Mouse (Mus musculus): Measurements from ENCODE around the gene Lhfp. TPM values are rescaled to one million over a fixed set of nuclear protein-coding genes. Genes with fewer than 3 reads are reported as not detected.

Gene Lhfp
- total and polyA plus RNA-seq, 2 experiments from 2014 or later = 49.3 to 59.7 TPM

- Histone ChIP-seq H3K27ac (ENCODE audit: low read depth, low read length) (no peak overlapping the region), H3K9me3 (ENCODE audit: low read length) (no peaks in the 10 kb centered on the region), H3K27me3 (ENCODE audit: insufficient read depth, low read length) (no peaks in the 10 kb centered on the region), H3K4me1 (ENCODE audit: insufficient read depth, low read length) (no peaks in the 10 kb centered on the region; the same call in 1 of the 2 replicates), H3K4me2 (ENCODE audit: low read depth, low read length, poor library complexity, severe bottlenecking) (no peak overlapping the region), H3K4me3 (ENCODE audit: low read depth, low read length) (no peak overlapping the region), H3K9ac (replicated peaks; ENCODE audit: low read length, poor library complexity, severe bottlenecking) (no peak overlapping the region), H3K36me3 (ENCODE audit: insufficient read depth, low read length) (no peaks in the 10 kb centered on the region)
- WGBS = 89% methylated on average over 2 of the region's 2 CpGs
- TF ChIP-seq CTCF (IDR thresholded peaks at IDR 0.05) = no peak; the same call in 1 of the 2 replicates
- ATAC-seq (ENCODE audit: low FRiP score) = no peak
- DNase-seq (ENCODE audit: low spot score) = no peak
These were observed 97.5 kb downstream of the Lhfp start for GRCm38 (mm10) chr3:53138785-53139184.

DNA sequence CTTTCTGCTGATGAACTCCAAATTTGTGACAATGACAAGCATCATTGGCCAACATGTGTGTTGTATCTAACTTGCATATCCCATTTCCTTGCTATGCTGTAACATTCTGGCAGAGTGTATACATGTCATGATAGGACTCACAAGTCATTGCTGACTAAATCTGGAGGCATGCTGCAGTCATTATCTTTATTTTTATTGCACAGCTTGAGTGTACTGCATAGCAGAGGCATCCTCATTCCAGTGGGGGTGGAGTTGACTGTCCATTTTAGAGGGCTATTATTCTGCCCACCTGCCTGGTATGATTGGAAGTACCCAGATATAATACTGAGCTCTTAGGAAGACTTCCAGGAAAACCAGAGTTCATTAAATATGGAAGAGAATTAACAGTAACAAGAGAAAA is 97.9 kb downstream of the Lhfp start:
- Histone ChIP-seq H3K9me3 (ENCODE audit: low read length) (no peaks in the 10 kb centered on the region), H3K4me2 (ENCODE audit: low read depth, low read length, poor library complexity, severe bottlenecking) (no peak overlapping the region), H3K36me3 (ENCODE audit: insufficient read depth, low read length) (no peaks in the 10 kb centered on the region), H3K4me1 (ENCODE audit: insufficient read depth, low read length) (no peaks in the 10 kb centered on the region; the same call in 1 of the 2 replicates), H3K9ac (replicated peaks; ENCODE audit: low read length, poor library complexity, severe bottlenecking) (no peak overlapping the region), H3K4me3 (ENCODE audit: low read depth, low read length) (no peak overlapping the region), H3K27me3 (ENCODE audit: insufficient read depth, low read length) (no peaks in the 10 kb centered on the region), H3K27ac (ENCODE audit: low read depth, low read length) (no peak overlapping the region)
- no peak for TF ChIP-seq CTCF (IDR thresholded peaks at IDR 0.05)
- ATAC-seq (ENCODE audit: low FRiP score) = no peak
- DNase-seq (ENCODE audit: low spot score) = no peak

- 84% methylated on average over 5 of the region's 5 CpGs for WGBS
- Histone ChIP-seq H3K27me3 (ENCODE audit: insufficient read depth, low read length) (no peaks in the 10 kb centered on the region), H3K9me3 (ENCODE audit: low read length) (no peaks in the 10 kb centered on the region), H3K9ac (replicated peaks; ENCODE audit: low read length, poor library complexity, severe bottlenecking) (no peak overlapping the region), H3K27ac (ENCODE audit: low read depth, low read length) (no peak overlapping the region), H3K4me3 (ENCODE audit: low read depth, low read length) (no peak overlapping the region), H3K4me1 (ENCODE audit: insufficient read depth, low read length) (no peaks in the 10 kb centered on the region; the same call in 1 of the 2 replicates), H3K36me3 (ENCODE audit: insufficient read depth, low read length) (no peaks in the 10 kb centered on the region), H3K4me2 (ENCODE audit: low read depth, low read length, poor library complexity, severe bottlenecking) (no peak overlapping the region)
- DNase-seq (ENCODE audit: low spot score) = no peak
- ATAC-seq (ENCODE audit: low FRiP score) = no peak
- TF ChIP-seq CTCF (IDR thresholded peaks at IDR 0.05) = no peak
These were observed 98.3 kb downstream of the Lhfp start for GRCm38 (mm10) chr3:53139642-53140041.

DNA sequence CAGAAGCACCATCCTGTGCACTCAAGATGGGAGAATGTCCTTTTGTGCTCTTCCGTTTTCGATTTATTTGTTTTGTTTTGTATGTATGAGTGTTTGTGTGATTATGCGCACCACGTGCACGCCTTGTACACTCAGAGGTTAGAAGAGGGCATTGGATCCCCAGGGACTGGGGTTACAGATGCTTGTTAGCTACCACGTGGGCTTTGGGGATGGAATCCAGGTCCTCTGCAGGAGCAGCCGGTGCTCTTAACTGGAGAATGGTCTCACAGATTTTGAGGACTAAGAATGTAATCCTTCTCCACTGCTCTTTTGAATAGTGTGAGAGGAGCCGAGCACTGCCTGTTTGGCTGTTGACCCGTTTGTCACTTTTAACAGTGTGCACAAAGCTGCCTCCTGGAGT is 101.2 kb downstream of the Lhfp start:
- H3K4me3 ChIP-seq (ENCODE audit: low read depth, low read length) = no peak overlapping the region
- no peak for TF ChIP-seq CTCF (IDR thresholded peaks at IDR 0.05)
- WGBS = 65% methylated on average over 9 of the region's 9 CpGs

GRCm38 (mm10) chr3:53145526-53145925 is 104.2 kb downstream of the Lhfp start:
- Histone ChIP-seq H3K27ac (ENCODE audit: low read depth, low read length) (no peak overlapping the region), H3K4me2 (ENCODE audit: low read depth, low read length, poor library complexity, severe bottlenecking) (no peak overlapping the region), H3K36me3 (ENCODE audit: insufficient read depth, low read length) (no peaks in the 10 kb centered on the region), H3K27me3 (ENCODE audit: insufficient read depth, low read length) (no peaks in the 10 kb centered on the region), H3K9ac (replicated peaks; ENCODE audit: low read length, poor library complexity, severe bottlenecking) (no peak overlapping the region), H3K9me3 (ENCODE audit: low read length) (no peaks in the 10 kb centered on the region), H3K4me3 (ENCODE audit: low read depth, low read length) (no peak overlapping the region), H3K4me1 (ENCODE audit: insufficient read depth, low read length) (no peaks in the 10 kb centered on the region; the same call in 1 of the 2 replicates)
- no peak for TF ChIP-seq CTCF (IDR thresholded peaks at IDR 0.05)
- no peak for DNase-seq (ENCODE audit: low spot score)
- 52% methylated on average over 2 of the region's 2 CpGs for WGBS
- no peak for ATAC-seq (ENCODE audit: low FRiP score)

More for the DNA sequence above, 101.2 kb downstream of the Lhfp start:
- ATAC-seq (ENCODE audit: low FRiP score) = no peak
- Histone ChIP-seq H3K4me1 (ENCODE audit: insufficient read depth, low read length) (no peaks in the 10 kb centered on the region; the same call in 1 of the 2 replicates), H3K9ac (replicated peaks; ENCODE audit: low read length, poor library complexity, severe bottlenecking) (no peak overlapping the region), H3K9me3 (ENCODE audit: low read length) (no peaks in the 10 kb centered on the region), H3K36me3 (ENCODE audit: insufficient read depth, low read length) (no peaks in the 10 kb centered on the region), H3K4me2 (ENCODE audit: low read depth, low read length, poor library complexity, severe bottlenecking) (no peak overlapping the region), H3K27me3 (ENCODE audit: insufficient read depth, low read length) (no peaks in the 10 kb centered on the region), H3K27ac (ENCODE audit: low read depth, low read length) (no peak overlapping the region)
- DNase-seq (ENCODE audit: low spot score) = no peak

DNA sequence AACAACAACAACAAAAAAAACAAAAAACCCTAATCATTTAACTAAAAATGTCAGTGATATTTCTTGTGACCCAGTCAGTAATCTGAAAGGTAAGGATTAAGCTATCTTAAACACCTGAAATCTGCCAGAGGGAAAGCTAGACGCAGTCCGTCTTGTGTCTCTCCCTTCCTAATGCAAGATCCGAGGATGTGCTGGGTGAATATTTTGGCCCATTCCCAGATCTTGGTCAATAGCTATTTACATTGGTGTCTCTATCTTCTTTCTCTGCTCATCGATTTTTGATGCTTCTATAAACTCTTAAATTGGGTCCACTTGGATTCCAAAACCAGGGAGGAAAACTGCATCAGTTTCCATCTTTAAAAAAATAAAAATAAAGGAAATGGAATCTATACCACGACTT is 104.6 kb downstream of the Lhfp start:
- H3K27me3 ChIP-seq (ENCODE audit: insufficient read depth, low read length) = no peaks in the 10 kb centered on the region
- no peaks in the 10 kb centered on the region for H3K9me3 ChIP-seq (ENCODE audit: low read length)
- H3K36me3 ChIP-seq (ENCODE audit: insufficient read depth, low read length) = no peaks in the 10 kb centered on the region
- WGBS = 72% methylated on average over 5 of the region's 5 CpGs
- no peak overlapping the region for H3K4me2 ChIP-seq (ENCODE audit: low read depth, low read length, poor library complexity, severe bottlenecking)
- H3K27ac ChIP-seq (ENCODE audit: low read depth, low read length) = no peak overlapping the region
- DNase-seq (ENCODE audit: low spot score) = no peak
- no peak overlapping the region for H3K9ac ChIP-seq (replicated peaks; ENCODE audit: low read length, poor library complexity, severe bottlenecking)
- H3K4me1 ChIP-seq (ENCODE audit: insufficient read depth, low read length) = no peaks in the 10 kb centered on the region; the same call in 1 of the 2 replicates
- no peak overlapping the region for H3K4me3 ChIP-seq (ENCODE audit: low read depth, low read length)
- TF ChIP-seq CTCF (IDR thresholded peaks at IDR 0.05) = no peak
- ATAC-seq (ENCODE audit: low FRiP score) = no peak

All from midbrain, postnatal 0 days (tissue).